Mouse (Mus musculus) naive thymus-derived CD4-positive, alpha-beta T cell, adult 2 months (primary cell): ENCODE results near the gene Sfpq.
A peak's percentile ranks its signal among the peaks of the same experiment; 100 is the strongest.

Experiments
- DNase-seq: peaks from one replicate; pipeline ENCODE4 v3.0.0-alpha.2; 2011; ENCODE audit warnings: low read depth

Sfpq gene

GRCm38 (mm10) chr4:127027228-127028190 lies 6.4 kb downstream of the Sfpq start:
- DNase-seq, result peak; percentile 58

GRCm38 (mm10) chr4:127037158-127037557 lies 16.0 kb downstream of the Sfpq start:
- DNase-seq, result peak; percentile 28

- peak; percentile 16 for DNase-seq
Measured at GRCm38 (mm10) chr4:127037908-127038827, 17.0 kb downstream of the Sfpq start.

GRCm38 (mm10) chr4:127038828-127039349 lies 17.8 kb downstream of the Sfpq start:
- peak; percentile 15 for DNase-seq

- peak; percentile 18 for DNase-seq
Measured at GRCm38 (mm10) chr4:127039871-127040483, 18.9 kb downstream of the Sfpq start.

- DNase-seq, result no peak
Measured at GRCm38 (mm10) chr4:127043540-127043939, 22.4 kb downstream of the Sfpq start.

- DNase-seq, result no peak
Measured at GRCm38 (mm10) chr4:127051121-127051520, 30.0 kb downstream of the Sfpq start.

- DNase-seq, result no peak
Measured at GRCm38 (mm10) chr4:127053071-127053470, 31.9 kb downstream of the Sfpq start.

- peak; percentile 34 for DNase-seq
Measured at GRCm38 (mm10) chr4:127054522-127055198, 33.5 kb downstream of the Sfpq start.

GRCm38 (mm10) chr4:127060585-127061290 lies 39.6 kb downstream of the Sfpq start, which contains the start of gene Zmym1:
Zmym1 (minus strand) TSS chr4:127061152.
- peak; percentile 94 for DNase-seq

- no peak for DNase-seq
Measured at GRCm38 (mm10) chr4:127064051-127064450, 42.9 kb downstream of the Sfpq start.

- DNase-seq, result peak; percentile 24
Measured at GRCm38 (mm10) chr4:127074915-127075314, 53.8 kb downstream of the Sfpq start.

GRCm38 (mm10) chr4:127076875-127077548 lies 55.9 kb downstream of the Sfpq start, which contains the start of gene Zmym6:
Zmym6 (plus strand) TSS chr4:127077383.
- DNase-seq, result peak; percentile 95

- DNase-seq, result no peak
Measured at GRCm38 (mm10) chr4:127080806-127081205, 59.7 kb downstream of the Sfpq start.

GRCm38 (mm10) chr4:127083131-127083530 lies 62.0 kb downstream of the Sfpq start:
- no peak for DNase-seq

- DNase-seq, result no peak
Measured at GRCm38 (mm10) chr4:127085761-127086160, 64.6 kb downstream of the Sfpq start.
